Mouse (Mus musculus) thymus, adult 2 months (tissue): ENCODE data around the gene Hipk1. TPM values are rescaled to one million over a fixed set of nuclear protein-coding genes. Genes with fewer than 3 reads are reported as not detected.
"Not testable (repeated sequence)": the region's sequence is repeated elsewhere in the genome, so short reads cannot be mapped to it uniquely, and the experiment has no call there.

Experiments
- DNase-seq: peaks from one replicate; pipeline ENCODE4 v3.0.0; 2021
- H3K27ac ChIP-seq: fragments of 200-500 bp; 2 replicates; pipeline ENCODE4 v1.5.1; 2012; ENCODE audit warnings: low read length, control low read depth; ENCODE audit not compliant: control insufficient read depth, insufficient read depth
- H3K27me3 ChIP-seq: fragments of 200-500 bp; 2 replicates; pipeline ENCODE4 v1.6.1; 2012; ENCODE audit warnings: mild to moderate bottlenecking, low read length, moderate library complexity, mixed read lengths; ENCODE audit not compliant: control insufficient read depth, insufficient read depth
- H3K36me3 ChIP-seq: fragments of 200-500 bp; 2 replicates; pipeline ENCODE4 v1.6.1; 2012; ENCODE audit warnings: mild to moderate bottlenecking, low read length, moderate library complexity; ENCODE audit not compliant: control insufficient read depth, insufficient read depth
- H3K4me1 ChIP-seq: fragments of 200-500 bp; replicated peaks from 2 replicates; pipeline ENCODE4 v1.6.1; 2012; ENCODE audit warnings: low read length; ENCODE audit not compliant: control insufficient read depth, insufficient read depth
- H3K4me3 ChIP-seq: fragments of 200-500 bp; 2 replicates; pipeline ENCODE4 v1.5.1; 2012; ENCODE audit warnings: mild to moderate bottlenecking, low read length, control low read depth, moderate library complexity; ENCODE audit not compliant: control insufficient read depth, insufficient read depth
- CTCF ChIP-seq: fragments of 200-500 bp; IDR thresholded peaks from 2 replicates; pipeline ENCODE4 v1.5.1; 2012; ENCODE audit warnings: mild to moderate bottlenecking, control low read depth, low read length, moderate library complexity, borderline replicate concordance; ENCODE audit not compliant: control insufficient read depth, poor library complexity, insufficient read depth; ENCODE audit errors: extremely low read depth
- POLR2A ChIP-seq: fragments of 200-500 bp; IDR thresholded peaks from 2 replicates; pipeline ENCODE4 v1.6.1; 2012; ENCODE audit warnings: mild to moderate bottlenecking, low read length, control low read depth, moderate library complexity; ENCODE audit not compliant: control insufficient read depth, poor library complexity, insufficient read depth; ENCODE audit errors: extremely low read depth
- WGBS: fragments of 180-500 bp; shearing (Covaris S2); methylation state at CpG from one replicate; pipeline ENCODE4 v1.1.7; 2018; 5-methylcytosine and 5-hydroxymethylcytosine counted together
- polyA plus RNA-seq: library from polyadenylated mRNA; depleted of rRNA; stranded (reverse); fragments of >200 nt; gene quantifications from 2 replicates; pipeline ENCODE4 v1.2.3, GENCODE M21; 2012; rRNA removed

Gene Hipk1
- polyA plus RNA-seq: 172 and 231 TPM in 2 replicates

- no peaks in the 10 kb centered on the region for H3K36me3 ChIP-seq
- WGBS: 15% methylated on average over 47 of the region's 49 CpGs
- peak; percentile 96 for TF ChIP-seq POLR2A
- TF ChIP-seq CTCF: peak; percentile 46; the same call in 1 of the 2 replicates
- peak within 1 kb of the TSS; percentile 67 for H3K4me3 ChIP-seq
- DNase-seq: peak; percentile 93
- peak within 1 kb of the TSS; percentile 83 for H3K27ac ChIP-seq
- peaks cover 11% of the 10 kb centered on the region for H3K4me1 ChIP-seq
- no peaks in the 10 kb centered on the region for H3K27me3 ChIP-seq
These were observed at the start of gene Hipk1 for GRCm38 (mm10) chr3:103791230-103792110. Gene Hipk1, minus strand, starts transcription at chr3:103791563.

DNA sequence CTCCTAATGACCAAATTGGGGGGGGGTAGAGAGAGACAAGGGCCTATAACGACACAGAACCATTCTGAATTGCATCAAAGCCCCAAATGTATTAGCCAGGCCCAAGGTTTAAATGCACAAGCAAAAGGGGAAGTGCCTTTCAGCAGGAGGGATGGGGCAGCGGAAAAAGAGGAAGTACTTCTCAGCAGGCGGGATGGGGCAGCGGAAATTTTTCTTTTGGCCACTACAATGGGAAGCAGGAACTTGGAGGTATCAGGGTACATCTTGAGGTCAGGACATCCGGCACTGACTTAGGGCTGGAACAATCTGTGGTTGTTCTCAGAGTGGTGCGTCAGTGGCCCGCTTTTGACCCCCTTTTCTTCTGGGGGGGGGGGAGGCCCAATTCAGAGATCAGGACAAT, 49.6 kb upstream of the Hipk1 start:
- H3K36me3 ChIP-seq, H3K4me1 ChIP-seq, H3K27ac ChIP-seq, H3K4me3 ChIP-seq, DNase-seq, H3K27me3 ChIP-seq: not testable (repeated sequence)
- WGBS: 77% methylated on average over 7 of the region's 7 CpGs

DNA sequence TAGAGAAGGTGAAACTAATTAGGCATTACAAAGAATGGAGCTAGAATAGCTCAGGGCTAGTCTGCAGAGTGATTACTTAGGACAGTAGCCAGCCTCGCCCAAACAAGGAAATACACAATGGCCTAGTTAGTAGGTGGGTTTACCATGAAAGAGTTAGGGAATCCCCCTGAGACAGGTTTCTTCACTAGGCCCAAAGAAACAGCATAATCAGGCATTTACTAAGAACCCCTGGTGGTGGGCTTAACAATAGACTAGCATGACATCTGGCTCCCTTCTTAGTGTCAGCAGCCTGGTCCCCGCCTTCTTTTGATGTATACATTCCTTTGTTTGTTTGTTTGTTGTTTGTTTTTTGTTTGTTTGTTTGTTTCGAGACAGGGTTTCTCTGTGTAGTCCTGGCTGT, 48.8 kb upstream of the Hipk1 start:
- H3K4me3 ChIP-seq, H3K27me3 ChIP-seq, H3K27ac ChIP-seq, H3K36me3 ChIP-seq, H3K4me1 ChIP-seq, DNase-seq: not testable (repeated sequence)
- WGBS: 96% methylated on average over 3 of the region's 3 CpGs

GRCm38 (mm10) chr3:103839711-103840110, 48.3 kb upstream of the Hipk1 start:
- Histone ChIP-seq H3K27me3 (no peaks in the 10 kb centered on the region), H3K4me3 (no peak overlapping the region), H3K27ac (no peak overlapping the region), H3K36me3 (no peaks in the 10 kb centered on the region), H3K4me1 (no peaks in the 10 kb centered on the region)
- 95% methylated on average over 6 of the region's 6 CpGs for WGBS
- DNase-seq: no peak
- TF ChIP-seq POLR2A (no peak), CTCF (no peak)

DNA sequence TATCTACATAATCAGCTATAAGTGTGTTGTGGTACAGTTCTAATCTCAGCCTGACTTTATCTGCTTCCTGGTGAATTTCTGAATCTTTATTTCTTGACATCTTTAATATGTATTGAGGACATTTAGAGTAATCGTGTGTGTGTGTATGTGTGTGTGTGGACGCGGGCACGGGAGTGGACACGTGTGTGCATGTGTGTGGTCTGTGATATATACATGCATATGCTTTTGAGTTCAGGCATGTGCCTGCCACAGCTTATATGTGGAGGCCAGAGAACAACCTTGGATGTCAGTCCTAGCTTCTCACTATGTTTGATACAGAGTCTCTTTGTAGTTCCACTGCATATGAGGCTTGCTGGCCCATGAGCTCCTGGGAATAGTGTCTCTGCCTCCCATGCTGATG, 45.1 kb upstream of the Hipk1 start:
- Histone ChIP-seq H3K27me3 (no peaks in the 10 kb centered on the region), H3K4me3 (no peak overlapping the region), H3K27ac (no peak overlapping the region), H3K4me1 (no peaks in the 10 kb centered on the region), H3K36me3 (no peaks in the 10 kb centered on the region)
- TF ChIP-seq CTCF (no peak), POLR2A (no peak)
- DNase-seq: no peak
- 99% methylated on average over 5 of the region's 5 CpGs for WGBS

- DNase-seq: no peak
- Histone ChIP-seq H3K27me3 (no peaks in the 10 kb centered on the region), H3K27ac (no peak overlapping the region), H3K4me3 (no peak overlapping the region), H3K4me1 (no peaks in the 10 kb centered on the region), H3K36me3 (no peaks in the 10 kb centered on the region)
- TF ChIP-seq CTCF (no peak), POLR2A (no peak)
- 77% methylated on average over 10 of the region's 10 CpGs for WGBS
These were observed 44.6 kb upstream of the Hipk1 start for GRCm38 (mm10) chr3:103835951-103836310.
